Mouse (Mus musculus) limb, embryonic 11.5 days (tissue): ENCODE results near the gene Il17rc. TPM values are rescaled to one million over a fixed set of nuclear protein-coding genes. Genes with fewer than 3 reads are reported as not detected.
A peak's percentile ranks its signal among the peaks of the same experiment; 100 is the strongest.

Experiments
- ATAC-seq: fragments of 200-750 bp; cut with Nextera tagmentation; 2 replicates; pipeline ENCODE4 v1.8.0; 2017; ENCODE audit warnings: low read depth; ENCODE audit not compliant: insufficient number of reproducible peaks, low FRiP score, low TSS enrichment
- DNase-seq: peaks from one replicate; pipeline ENCODE4 v3.0.0-alpha.2; 2015; ENCODE audit warnings: low spot score
- H3K27ac ChIP-seq: fragments of 300-500 bp; sonication (generic); replicated peaks from 2 replicates; pipeline ENCODE4 v1.5.1; 2014; ENCODE audit warnings: low read depth, mild to moderate bottlenecking, low read length
- H3K27me3 ChIP-seq: fragments of 300-500 bp; sonication (generic); 2 replicates; pipeline ENCODE4 v1.6.1; 2014; ENCODE audit warnings: mild to moderate bottlenecking, low read length, mixed read lengths; ENCODE audit not compliant: control insufficient read depth, insufficient read depth
- H3K36me3 ChIP-seq: fragments of 300-500 bp; sonication (generic); 2 replicates; pipeline ENCODE4 v1.6.1; 2014; ENCODE audit warnings: mild to moderate bottlenecking, low read length, moderate library complexity, mixed read lengths; ENCODE audit not compliant: control insufficient read depth, insufficient read depth
- H3K4me1 ChIP-seq: fragments of 300-500 bp; sonication (generic); 2 replicates; pipeline ENCODE4 v1.6.1; 2014; ENCODE audit warnings: low read length, mixed read lengths; ENCODE audit not compliant: control insufficient read depth, insufficient read depth
- H3K4me2 ChIP-seq: fragments of 300-500 bp; sonication (generic); 2 replicates; pipeline ENCODE4 v1.6.1; 2014; ENCODE audit warnings: low read depth, mild to moderate bottlenecking, moderate library complexity; ENCODE audit not compliant: severe bottlenecking
- H3K4me3 ChIP-seq: fragments of 300-500 bp; sonication (generic); 2 replicates; pipeline ENCODE4 v1.5.1; 2014; ENCODE audit warnings: low read depth, low read length
- H3K9ac ChIP-seq: fragments of 300-500 bp; sonication (generic); 2 replicates; pipeline ENCODE4 v1.6.1; 2014; ENCODE audit warnings: mild to moderate bottlenecking, low read length
- H3K9me3 ChIP-seq: fragments of 300-500 bp; sonication (generic); 2 replicates; pipeline ENCODE4 v1.6.1; 2016; ENCODE audit warnings: low read length; ENCODE audit not compliant: control insufficient read depth
- WGBS: fragments of 180-500 bp; shearing (Covaris S2); extraction: QIAGEN DNeasy Blood & Tissue Kit; methylation state at CpG from one replicate; pipeline ENCODE4 v1.1.7; 2014; 5-methylcytosine and 5-hydroxymethylcytosine counted together
- polyA plus RNA-seq: library from polyadenylated mRNA; unstranded; fragments of >200 nt; fragmentation: Nextera tagmentation; extraction: Ambion mirVana; gene quantifications from 2 replicates; pipeline ENCODE4 v1.2.1, GENCODE M21; 2014

Il17rc gene
- polyA plus RNA-seq, 1 experiment from 2014 or later = 2.4 TPM

GRCm38 (mm10) chr6:113508947-113509280, 37.7 kb downstream of the Il17rc start:
- Histone ChIP-seq H3K4me2 (no peak overlapping the region), H3K27ac (no peak overlapping the region), H3K9ac (no peak overlapping the region), H3K4me3 (no peak overlapping the region), H3K9me3 (no peaks in the 10 kb centered on the region), H3K4me1 (no peaks in the 10 kb centered on the region), H3K36me3 (peaks cover 2% of the 10 kb centered on the region; the same call in 1 of the 2 replicates), H3K27me3 (no peaks in the 10 kb centered on the region)
- DNase-seq (no peak), ATAC-seq (no peak)
- WGBS = 53% methylated on average over 5 of the region's 5 CpGs

- Histone ChIP-seq H3K4me2 (no peak overlapping the region), H3K9ac (no peak overlapping the region), H3K9me3 (no peaks in the 10 kb centered on the region), H3K27me3 (no peaks in the 10 kb centered on the region), H3K36me3 (peaks cover 22% of the 10 kb centered on the region), H3K4me1 (no peaks in the 10 kb centered on the region), H3K4me3 (no peak overlapping the region), H3K27ac (no peak overlapping the region)
- ATAC-seq (no peak), DNase-seq (no peak)
- WGBS = 94% methylated on average over 6 of the region's 6 CpGs
Measured at GRCm38 (mm10) chr6:113513944-113514343, 42.7 kb downstream of the Il17rc start.

GRCm38 (mm10) chr6:113514600-113514999, 43.4 kb downstream of the Il17rc start:
- Histone ChIP-seq H3K4me1 (no peaks in the 10 kb centered on the region), H3K27ac (no peak overlapping the region), H3K27me3 (no peaks in the 10 kb centered on the region), H3K9ac (no peak overlapping the region), H3K9me3 (no peaks in the 10 kb centered on the region), H3K4me3 (no peak overlapping the region), H3K4me2 (no peak overlapping the region), H3K36me3 (peaks cover 26% of the 10 kb centered on the region)
- DNase-seq (no peak), ATAC-seq (no peak)
- WGBS = 95% methylated on average over 3 of the region's 3 CpGs

GRCm38 (mm10) chr6:113517434-113518080, 46.3 kb downstream of the Il17rc start:
- no peak for ATAC-seq
- H3K27me3 ChIP-seq = no peaks in the 10 kb centered on the region
- H3K36me3 ChIP-seq = peaks cover 29% of the 10 kb centered on the region
- H3K4me3 ChIP-seq = no peak overlapping the region
- no peak overlapping the region for H3K9ac ChIP-seq
- H3K27ac ChIP-seq = no peak overlapping the region
- no peak overlapping the region for H3K4me2 ChIP-seq
- DNase-seq = no peak
- 96% methylated on average over 8 of the region's 8 CpGs for WGBS
- H3K4me1 ChIP-seq = no peaks in the 10 kb centered on the region
- no peaks in the 10 kb centered on the region for H3K9me3 ChIP-seq

- Histone ChIP-seq H3K4me2 (no peak overlapping the region), H3K36me3 (peaks cover 9% of the 10 kb centered on the region), H3K9me3 (no peaks in the 10 kb centered on the region), H3K4me3 (no peak overlapping the region), H3K9ac (no peak overlapping the region), H3K27me3 (no peaks in the 10 kb centered on the region), H3K27ac (no peak overlapping the region), H3K4me1 (no peaks in the 10 kb centered on the region)
- no peak for ATAC-seq
- no peak for DNase-seq
- WGBS = 76% methylated on average over 1 of the region's 1 CpGs
Measured at GRCm38 (mm10) chr6:113522310-113522709, 51.1 kb downstream of the Il17rc start.

GRCm38 (mm10) chr6:113523420-113523819, 52.2 kb downstream of the Il17rc start:
- H3K4me3 ChIP-seq = no peak overlapping the region
- DNase-seq = no peak
- H3K27me3 ChIP-seq = no peaks in the 10 kb centered on the region
- H3K36me3 ChIP-seq = peaks cover 7% of the 10 kb centered on the region
- no peaks in the 10 kb centered on the region for H3K4me1 ChIP-seq
- WGBS = 91% methylated on average over 8 of the region's 8 CpGs
- no peak overlapping the region for H3K4me2 ChIP-seq
- no peak for ATAC-seq
- no peaks in the 10 kb centered on the region for H3K9me3 ChIP-seq
- H3K27ac ChIP-seq = no peak overlapping the region
- no peak overlapping the region for H3K9ac ChIP-seq

GRCm38 (mm10) chr6:113530932-113531839, 60.0 kb downstream of the Il17rc start, which contains the start of the genes Emc3 and Fancd2:
Emc3 (minus strand) TSS chr6:113531652.
Fancd2 (plus strand) TSS chr6:113531682.
- H3K4me2 ChIP-seq = peak within 1 kb of the TSS; percentile 79
- no peaks in the 10 kb centered on the region for H3K36me3 ChIP-seq
- peak; percentile 98 for DNase-seq
- no peaks in the 10 kb centered on the region for H3K9me3 ChIP-seq
- peaks cover 5% of the 10 kb centered on the region for H3K4me1 ChIP-seq
- H3K9ac ChIP-seq = peak within 1 kb of the TSS; percentile 85
- H3K27ac ChIP-seq = no peak within 1 kb of the TSS
- WGBS = 1% methylated on average over 47 of the region's 47 CpGs
- peak; percentile 82; the same call in 1 of the 2 replicates for ATAC-seq
- no peaks in the 10 kb centered on the region for H3K27me3 ChIP-seq
- H3K4me3 ChIP-seq = peak within 1 kb of the TSS; percentile 89

- H3K27me3 ChIP-seq = no peaks in the 10 kb centered on the region
- H3K4me2 ChIP-seq = peak overlapping the region; percentile 79
- ATAC-seq = no peak
- WGBS = 4% methylated on average over 7 of the region's 7 CpGs
- peak overlapping the region; percentile 85 for H3K9ac ChIP-seq
- peak; percentile 31 for DNase-seq
- H3K4me1 ChIP-seq = peaks cover 5% of the 10 kb centered on the region
- H3K36me3 ChIP-seq = no peaks in the 10 kb centered on the region
- peak overlapping the region; percentile 89 for H3K4me3 ChIP-seq
- H3K27ac ChIP-seq = no peak overlapping the region
- no peaks in the 10 kb centered on the region for H3K9me3 ChIP-seq
Measured at GRCm38 (mm10) chr6:113531840-113532404, 60.7 kb downstream of the Il17rc start.
